Mouse (Mus musculus): ENCODE results near the gene Hba-a2.
A peak's percentile ranks its signal among the peaks of the same experiment; 100 is the strongest.
"Not testable (repeated sequence)": the region's sequence is repeated elsewhere in the genome, so short reads cannot be mapped to it uniquely, and the experiment has no call there.

The Hba-a2 gene

GRCm38 (mm10) chr11:32283091-32283777 is 13.1 kb upstream of the Hba-a2 start, which contains the start of gene Hba-a1:
Gene Hba-a1, plus strand, starts transcription at chr11:32283511.
- not testable (repeated sequence) for DNase-seq (ENCODE audit: low spot score)

GRCm38 (mm10) chr11:32284582-32284981 is 11.7 kb upstream of the Hba-a2 start:
- DNase-seq (ENCODE audit: low spot score), result not testable (repeated sequence)

GRCm38 (mm10) chr11:32285031-32285775 is 11.1 kb upstream of the Hba-a2 start:
- DNase-seq (ENCODE audit: low spot score), result no peak

GRCm38 (mm10) chr11:32285887-32286286 is 10.4 kb upstream of the Hba-a2 start:
- not testable (repeated sequence) for DNase-seq (ENCODE audit: low spot score)

- peak; percentile 46 for DNase-seq (ENCODE audit: low spot score)
These were observed 9.4 kb upstream of the Hba-a2 start, which contains the start of gene Hbq1b for GRCm38 (mm10) chr11:32286695-32287492. Gene Hbq1b, plus strand, starts transcription at chr11:32286965.

- no peak for DNase-seq (ENCODE audit: low spot score)
These were observed 8.8 kb upstream of the Hba-a2 start for GRCm38 (mm10) chr11:32287493-32287825.

- DNase-seq (ENCODE audit: low spot score), result not testable (repeated sequence)
These were observed 3.5 kb upstream of the Hba-a2 start for GRCm38 (mm10) chr11:32292819-32293218.

GRCm38 (mm10) chr11:32293479-32293878 is 2.8 kb upstream of the Hba-a2 start:
- DNase-seq (ENCODE audit: low spot score), result not testable (repeated sequence)

- not testable (repeated sequence) for DNase-seq (ENCODE audit: low spot score)
These were observed 1.1 kb downstream of the Hba-a2 start for GRCm38 (mm10) chr11:32297417-32297816.

GRCm38 (mm10) chr11:32297866-32298531 is 1.7 kb downstream of the Hba-a2 start:
- no peak for DNase-seq (ENCODE audit: low spot score)

GRCm38 (mm10) chr11:32298532-32298918 is 2.2 kb downstream of the Hba-a2 start:
- no peak for DNase-seq (ENCODE audit: low spot score)

- not testable (repeated sequence) for DNase-seq (ENCODE audit: low spot score)
These were observed 3.6 kb downstream of the Hba-a2 start, which contains the start of gene Hbq1a for GRCm38 (mm10) chr11:32299865-32300264. Gene Hbq1a, plus strand, starts transcription at chr11:32300069.

GRCm38 (mm10) chr11:32300279-32301267 is 4.3 kb downstream of the Hba-a2 start:
- DNase-seq (ENCODE audit: low spot score), result no peak

GRCm38 (mm10) chr11:32301506-32301905 is 5.2 kb downstream of the Hba-a2 start:
- DNase-seq (ENCODE audit: low spot score), result no peak

GRCm38 (mm10) chr11:32302824-32303419 is 6.6 kb downstream of the Hba-a2 start:
- DNase-seq (ENCODE audit: low spot score), result no peak

GRCm38 (mm10) chr11:32303455-32303854 is 7.2 kb downstream of the Hba-a2 start:
- DNase-seq (ENCODE audit: low spot score), result no peak

- DNase-seq (ENCODE audit: low spot score), result no peak
These were observed 10.7 kb downstream of the Hba-a2 start for GRCm38 (mm10) chr11:32307006-32307405.

- DNase-seq (ENCODE audit: low spot score), result no peak
These were observed 13.2 kb downstream of the Hba-a2 start for GRCm38 (mm10) chr11:32309446-32309845.

- DNase-seq (ENCODE audit: low spot score), result no peak
These were observed 13.6 kb downstream of the Hba-a2 start for GRCm38 (mm10) chr11:32309928-32310327.

- DNase-seq (ENCODE audit: low spot score), result no peak
These were observed 19.7 kb downstream of the Hba-a2 start for GRCm38 (mm10) chr11:32316009-32316408.
